Mouse (Mus musculus) erythroblast, embryonic 14.5 days (primary cell): ENCODE data around the gene Sat2.

Experiments used
- GATA1 ChIP-seq: IDR thresholded peaks from 2 replicates; pipeline ENCODE4 v1.6.1; 2012; ENCODE audit warnings: low read length, inconsistent platforms, mixed read lengths
- TAL1 ChIP-seq: IDR thresholded peaks from 3 replicates; pipeline ENCODE4 v1.6.1; 2012; ENCODE audit warnings: low read length, inconsistent platforms, mixed read lengths

DNA sequence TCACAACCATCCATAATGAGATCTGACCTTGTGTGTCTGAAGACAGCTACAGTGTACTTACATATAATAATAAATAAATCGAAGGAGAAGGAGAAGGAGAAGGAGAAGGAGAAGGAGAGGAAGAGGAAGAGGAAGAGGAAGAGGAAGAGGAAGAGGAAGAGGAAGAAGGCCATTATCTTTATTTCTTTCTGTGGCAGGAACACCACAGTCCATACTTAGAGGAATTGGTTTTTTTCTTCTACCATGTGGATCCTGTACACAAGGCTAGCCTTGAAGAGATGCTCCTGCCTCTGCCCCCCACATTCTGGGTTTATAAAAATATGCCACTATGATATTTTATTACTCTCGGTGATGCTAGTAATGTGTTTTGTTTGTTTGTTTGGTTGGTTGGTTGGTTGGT is 15.0 kb upstream of the Sat2 start:
- TF ChIP-seq GATA1: no peak
- TF ChIP-seq TAL1: no peak
